Mouse (Mus musculus): ENCODE data around the gene Ecm2. TPM values are rescaled to one million over a fixed set of nuclear protein-coding genes. Genes with fewer than 3 reads are reported as not detected.

Gene Ecm2
- polyA plus RNA-seq, 1 experiment from 2014 or later, result 0.79 TPM

GRCm38 (mm10) chr13:49505776-49506175, 1.2 kb downstream of the Ecm2 start:
- no peak for DNase-seq (ENCODE audit: low spot score)

GRCm38 (mm10) chr13:49507176-49507575, 2.6 kb downstream of the Ecm2 start:
- no peak for DNase-seq (ENCODE audit: low spot score)

DNA sequence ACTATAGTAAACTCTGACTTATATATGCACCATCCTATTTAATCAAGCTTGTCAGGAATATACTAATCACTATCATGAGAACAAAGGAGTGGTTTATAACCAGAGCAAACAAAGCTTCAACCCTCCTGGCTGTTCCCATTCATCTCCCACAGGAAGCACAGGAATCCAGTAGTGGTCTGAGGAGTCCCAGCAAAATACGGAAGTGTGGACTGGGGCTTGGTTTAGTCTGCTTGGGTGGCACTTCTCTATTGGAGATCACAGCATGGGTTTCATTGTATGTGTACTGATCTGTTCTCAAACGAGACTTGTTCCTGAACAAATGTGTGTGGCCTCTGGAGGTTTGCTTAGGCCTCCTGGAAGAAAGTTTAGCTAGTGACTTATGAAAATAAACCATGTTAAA, 14.2 kb downstream of the Ecm2 start:
- no peak for DNase-seq (ENCODE audit: low spot score)

- DNase-seq (ENCODE audit: low spot score), result no peak
Measured at GRCm38 (mm10) chr13:49526235-49526634, 21.6 kb downstream of the Ecm2 start.

DNA sequence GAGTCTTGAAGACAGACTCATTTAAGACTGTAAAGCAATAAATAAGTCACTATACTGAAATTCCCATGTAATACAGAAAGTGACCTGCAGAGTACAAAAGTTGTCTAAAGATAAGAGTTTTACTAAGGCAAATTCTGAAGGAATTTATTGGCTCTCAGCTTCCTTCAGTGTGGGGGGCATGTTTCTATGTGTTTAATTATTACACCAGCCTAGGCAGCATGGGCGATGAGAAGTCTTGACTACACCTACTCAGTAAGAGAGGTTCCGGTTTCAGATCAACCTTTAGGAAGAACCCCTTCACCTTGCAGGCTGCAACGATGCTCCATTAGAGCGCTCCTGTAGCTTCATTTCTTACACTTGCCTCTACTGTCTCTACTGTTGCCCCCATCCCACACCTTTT, 26.0 kb downstream of the Ecm2 start:
- no peak for DNase-seq (ENCODE audit: low spot score)

GRCm38 (mm10) chr13:49536946-49537345, 32.3 kb downstream of the Ecm2 start:
- DNase-seq (ENCODE audit: low spot score), result no peak

- DNase-seq (ENCODE audit: low spot score), result no peak
Measured at GRCm38 (mm10) chr13:49538693-49539092, 34.1 kb downstream of the Ecm2 start.

DNA sequence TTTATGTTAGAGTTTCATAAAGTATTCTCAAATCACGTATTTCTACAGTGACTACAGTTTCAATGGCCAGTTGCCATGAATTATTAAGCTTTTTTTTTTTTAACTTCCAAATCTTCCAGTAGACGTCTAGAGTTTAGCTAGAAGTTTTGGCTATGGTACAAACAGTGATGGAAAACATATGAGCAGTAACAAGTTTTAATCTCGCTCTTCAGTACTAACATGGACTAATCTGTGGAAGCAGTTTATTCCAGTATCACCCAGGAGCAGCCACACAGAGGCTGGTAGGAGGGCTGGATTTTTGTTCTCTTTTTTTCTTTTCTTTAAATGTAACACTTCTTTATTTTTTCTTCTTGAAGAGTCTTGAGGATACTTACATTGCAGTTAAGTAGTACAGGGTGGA, 39.7 kb downstream of the Ecm2 start, which contains the start of gene Aspn:
Aspn (plus strand) TSS at position 165 of the 400 bp plus-strand sequence.
- DNase-seq (ENCODE audit: low spot score), result no peak

DNA sequence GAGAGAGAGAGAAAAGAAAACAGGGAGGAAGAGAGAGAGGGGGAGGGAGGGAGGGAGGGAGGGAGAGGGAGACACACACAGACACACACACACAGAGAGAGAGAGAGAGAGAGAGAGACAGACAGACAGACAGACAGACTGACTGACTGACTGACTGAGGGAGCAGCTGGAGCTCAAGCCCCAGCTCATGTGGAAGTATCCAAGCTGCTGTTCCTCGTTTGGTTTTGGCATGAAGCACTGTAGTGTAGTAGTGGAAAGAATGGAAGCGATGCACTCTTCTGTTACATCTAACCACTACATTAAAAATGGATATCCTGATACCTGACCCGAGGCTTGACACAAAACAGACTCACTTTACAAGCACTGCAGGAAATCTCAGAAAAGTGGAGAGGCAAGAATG, 41.0 kb downstream of the Ecm2 start:
- DNase-seq (ENCODE audit: low spot score), result no peak

- no peak for DNase-seq (ENCODE audit: low spot score)
Measured at GRCm38 (mm10) chr13:49546517-49546916, 41.9 kb downstream of the Ecm2 start.

GRCm38 (mm10) chr13:49547563-49548150, 43.0 kb downstream of the Ecm2 start:
- DNase-seq (ENCODE audit: low spot score), result no peak

DNA sequence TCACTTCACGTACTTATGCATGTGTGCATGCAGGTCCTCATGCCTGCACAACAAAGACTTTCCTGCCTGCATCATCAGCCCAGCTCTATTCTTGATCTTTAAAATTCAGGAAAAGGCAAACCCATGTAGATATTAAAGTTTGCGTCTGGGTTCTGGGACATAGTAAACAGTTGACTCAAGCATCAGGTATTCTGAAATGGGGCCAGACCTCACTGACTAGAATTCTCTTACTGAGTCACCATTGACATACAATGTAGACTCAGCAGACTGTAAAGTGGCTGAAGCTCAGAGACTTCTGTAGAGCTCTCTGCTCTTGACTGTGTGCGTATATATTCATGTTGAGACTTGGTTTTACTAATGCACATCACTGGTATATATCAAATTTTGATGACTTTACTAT, 45.0 kb downstream of the Ecm2 start:
- no peak for DNase-seq (ENCODE audit: low spot score)

GRCm38 (mm10) chr13:49554519-49554918, 49.9 kb downstream of the Ecm2 start:
- no peak for DNase-seq (ENCODE audit: low spot score)

- no peak for DNase-seq (ENCODE audit: low spot score)
Measured at GRCm38 (mm10) chr13:49556203-49556602, 51.6 kb downstream of the Ecm2 start.

DNA sequence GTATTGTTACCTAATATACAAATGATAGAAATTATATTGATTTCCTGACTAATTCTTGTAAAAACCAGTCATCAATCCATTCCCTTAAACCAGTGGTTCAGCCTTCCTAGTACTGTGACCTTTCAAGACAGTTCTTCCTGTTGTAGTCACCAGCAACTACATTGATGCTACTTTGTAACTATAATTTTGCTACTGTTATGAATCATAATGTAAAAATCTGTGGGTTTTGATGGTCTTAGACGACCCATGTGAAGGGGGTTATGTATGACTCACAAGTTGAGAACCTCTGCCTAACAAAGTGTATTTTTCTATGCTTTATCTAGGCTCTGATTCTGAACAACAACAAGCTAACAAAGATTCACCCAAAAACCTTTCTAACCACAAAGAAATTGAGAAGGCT, 52.3 kb downstream of the Ecm2 start:
- no peak for DNase-seq (ENCODE audit: low spot score)

GRCm38 (mm10) chr13:49559185-49559584, 54.6 kb downstream of the Ecm2 start:
- no peak for DNase-seq (ENCODE audit: low spot score)

- DNase-seq (ENCODE audit: low spot score), result no peak
Measured at GRCm38 (mm10) chr13:49560886-49561285, 56.3 kb downstream of the Ecm2 start.

GRCm38 (mm10) chr13:49564347-49564746, 59.7 kb downstream of the Ecm2 start:
- no peak for DNase-seq (ENCODE audit: low spot score)

DNA sequence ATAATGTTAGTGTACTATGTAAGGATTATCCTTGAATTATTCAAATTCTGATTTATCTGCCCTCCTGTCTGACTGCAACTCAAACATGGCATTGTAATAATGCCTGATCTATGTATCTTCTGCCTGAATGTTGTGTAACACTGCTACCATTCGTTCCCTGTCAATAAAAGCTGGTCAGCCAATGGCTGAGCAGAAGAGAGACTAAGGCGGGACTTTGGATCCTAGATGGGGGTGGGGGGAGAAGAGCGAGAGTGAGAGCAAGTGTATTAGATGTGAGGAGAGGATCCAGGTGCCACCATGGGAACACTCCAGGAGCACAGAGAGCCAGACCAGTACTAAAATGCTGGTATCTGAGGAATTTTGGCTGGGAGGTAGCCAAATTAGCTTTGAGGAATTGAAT, 65.8 kb downstream of the Ecm2 start:
- DNase-seq (ENCODE audit: low spot score), result no peak

DNA sequence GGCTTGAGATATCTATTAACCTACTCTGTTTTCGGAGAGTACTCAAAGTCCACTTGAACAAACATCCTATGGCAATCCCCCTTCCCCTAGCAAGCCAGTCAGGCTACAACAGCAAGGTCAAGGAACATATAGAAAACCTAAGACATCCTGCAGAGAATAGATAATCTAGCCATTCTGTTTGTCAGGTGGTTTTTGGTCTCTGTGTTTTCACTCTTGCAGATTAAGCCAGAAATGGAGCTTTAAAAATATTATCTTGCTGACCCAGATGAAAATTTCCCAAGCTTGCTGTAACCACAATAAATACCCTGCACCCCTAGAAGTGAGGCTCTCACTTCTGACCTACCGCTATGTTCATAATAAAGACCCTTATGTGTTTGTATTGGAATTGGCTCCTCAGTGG, 66.8 kb downstream of the Ecm2 start:
- DNase-seq (ENCODE audit: low spot score), result no peak

DNA sequence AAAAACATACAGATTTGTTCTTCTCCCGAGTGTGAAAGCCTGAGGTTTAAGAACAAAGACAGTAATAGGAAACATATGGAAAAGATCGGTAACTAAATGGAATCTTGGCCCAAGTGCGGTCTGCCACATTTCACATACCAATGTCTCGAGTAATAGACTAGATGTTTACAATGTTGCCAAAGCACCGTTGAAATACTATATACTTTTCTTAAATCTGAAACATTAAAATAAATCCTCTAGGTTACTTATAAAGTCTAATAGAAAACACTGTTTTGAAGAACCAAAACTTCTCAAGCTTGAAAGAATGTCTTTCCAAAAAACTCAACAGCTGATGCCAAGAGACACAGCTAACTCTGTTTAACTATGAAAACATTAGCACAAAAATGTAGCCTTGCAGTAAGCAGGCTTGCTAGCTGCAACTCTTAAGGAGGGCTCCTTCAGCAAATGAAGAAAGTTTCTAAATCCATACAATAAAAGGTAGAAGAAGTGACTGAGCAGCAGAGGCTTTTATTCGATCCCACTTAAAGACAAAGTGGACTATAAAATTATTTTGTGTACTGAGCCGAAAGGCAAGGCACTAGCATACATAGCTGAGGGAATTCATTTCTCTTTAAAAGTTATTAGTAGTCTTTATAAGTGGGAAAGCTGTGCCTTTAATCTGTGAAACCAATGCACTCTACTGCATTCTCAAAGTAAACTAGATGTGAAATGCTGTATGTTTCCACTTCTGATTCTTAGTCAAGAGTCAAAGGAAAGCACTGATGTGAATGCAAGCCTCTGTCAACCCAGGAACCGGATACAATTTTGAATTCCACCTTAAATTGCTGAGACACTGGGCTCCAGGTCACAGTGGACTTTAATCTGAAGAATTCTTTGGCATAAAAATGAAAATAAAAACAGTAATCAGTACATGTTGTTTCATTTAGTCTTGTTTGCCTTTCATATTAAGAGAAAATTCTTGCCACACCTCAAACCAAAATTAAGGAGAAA, 77.2 kb downstream of the Ecm2 start, which contains the start of gene Omd:
Omd (plus strand) TSS at position 922 of the 990 bp plus-strand sequence.
- DNase-seq (ENCODE audit: low spot score), result no peak

All from thymus, postnatal 0 days (tissue).